Mouse (Mus musculus) hindbrain, embryonic 16.5 days (tissue): ENCODE results near the gene Akap7. TPM values are rescaled to one million over a fixed set of nuclear protein-coding genes. Genes with fewer than 3 reads are reported as not detected.
A peak's percentile ranks its signal among the peaks of the same experiment; 100 is the strongest.

Source experiments
- ATAC-seq: fragments of 200-750 bp; cut with Nextera tagmentation; 2 replicates; pipeline ENCODE4 v1.8.0; 2017; ENCODE audit warnings: moderate TSS enrichment, moderate library complexity
- H3K27ac ChIP-seq: fragments of 300-500 bp; sonication (generic); 2 replicates; pipeline ENCODE4 v1.5.1; 2014; ENCODE audit warnings: low read depth, mild to moderate bottlenecking, control low read depth, low read length, moderate library complexity
- H3K27me3 ChIP-seq: fragments of 300-500 bp; sonication (generic); replicated peaks from 2 replicates; pipeline ENCODE4 v1.6.1; 2014; ENCODE audit warnings: low read length; ENCODE audit not compliant: control insufficient read depth, insufficient read depth
- H3K36me3 ChIP-seq: fragments of 300-500 bp; sonication (generic); 2 replicates; pipeline ENCODE4 v1.6.1; 2014; ENCODE audit warnings: mild to moderate bottlenecking, low read length, moderate library complexity, mixed read lengths; ENCODE audit not compliant: control insufficient read depth, insufficient read depth
- H3K4me1 ChIP-seq: fragments of 300-500 bp; sonication (generic); 2 replicates; pipeline ENCODE4 v1.6.1; 2014; ENCODE audit warnings: low read depth, low read length; ENCODE audit not compliant: control insufficient read depth, insufficient read depth
- H3K4me2 ChIP-seq: fragments of 300-500 bp; sonication (generic); 2 replicates; pipeline ENCODE4 v1.6.1; 2014; ENCODE audit warnings: mild to moderate bottlenecking, low read length, control low read depth, moderate library complexity
- H3K4me3 ChIP-seq: fragments of 300-500 bp; sonication (generic); 2 replicates; pipeline ENCODE4 v1.5.1; 2014; ENCODE audit warnings: mild to moderate bottlenecking, low read length, control low read depth, moderate library complexity
- H3K9ac ChIP-seq: fragments of 300-500 bp; sonication (generic); 2 replicates; pipeline ENCODE4 v1.6.1; 2014; ENCODE audit warnings: low read depth, mild to moderate bottlenecking, control low read depth, low read length, moderate library complexity
- H3K9me3 ChIP-seq: fragments of 300-500 bp; sonication (generic); 2 replicates; pipeline ENCODE4 v1.6.1; 2014; ENCODE audit warnings: mild to moderate bottlenecking, low read length, moderate library complexity; ENCODE audit not compliant: control insufficient read depth
- WGBS: fragments of 180-500 bp; shearing (Covaris S2); extraction: QIAGEN DNeasy Blood & Tissue Kit; methylation state at CpG from one replicate; pipeline ENCODE4 v1.1.7; 2014; 5-methylcytosine and 5-hydroxymethylcytosine counted together
- polyA plus RNA-seq: library from polyadenylated mRNA; unstranded; fragments of >200 nt; fragmentation: Nextera tagmentation; extraction: Ambion mirVana; gene quantifications from 2 replicates; pipeline ENCODE4 v1.2.1, GENCODE M21; 2015

Gene Akap7
- polyA plus RNA-seq, 1 experiment from 2014 or later, result 78.8 TPM

DNA sequence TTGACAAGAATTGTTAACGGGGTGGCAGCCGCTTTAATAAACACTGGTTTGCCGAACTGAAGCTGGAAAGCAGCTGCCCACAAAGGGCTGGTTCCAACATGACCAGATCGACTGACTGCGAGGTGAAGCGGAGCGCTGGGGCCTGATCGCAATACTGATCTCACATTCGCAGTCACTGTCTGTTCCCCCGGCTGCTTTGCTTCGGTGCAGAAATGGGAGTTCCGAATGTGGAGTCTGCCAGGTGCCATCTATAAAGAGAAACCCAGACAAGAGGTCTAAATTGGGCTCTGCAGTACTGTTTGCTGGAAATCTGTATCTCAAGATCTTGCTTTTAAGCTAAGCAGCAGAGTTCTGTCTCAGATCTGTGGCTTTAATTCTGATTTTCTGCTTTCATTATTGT, 161.8 kb downstream of the Akap7 start:
- ATAC-seq, result peak; percentile 43
- 0 out of 2 replicates have a peak overlapping the region, but pooled peaks have one; percentile 2 for H3K4me3 ChIP-seq
- H3K4me1 ChIP-seq, result no peaks in the 10 kb centered on the region
- H3K4me2 ChIP-seq, result peak overlapping the region; percentile 16
- 63% methylated on average over 12 of the region's 12 CpGs for WGBS
- no peak overlapping the region for H3K9ac ChIP-seq
- no peaks in the 10 kb centered on the region for H3K9me3 ChIP-seq
- no peak overlapping the region for H3K27ac ChIP-seq
- H3K36me3 ChIP-seq, result no peaks in the 10 kb centered on the region
- no peaks in the 10 kb centered on the region for H3K27me3 ChIP-seq

- 57% methylated on average over 18 of the region's 18 CpGs for WGBS
- peak overlapping the region; percentile 16 for H3K4me2 ChIP-seq
- peak; percentile 79 for ATAC-seq
- H3K9ac ChIP-seq, result no peak overlapping the region
- H3K4me1 ChIP-seq, result no peaks in the 10 kb centered on the region
- H3K4me3 ChIP-seq, result no peak overlapping the region
- H3K36me3 ChIP-seq, result no peaks in the 10 kb centered on the region
- H3K27ac ChIP-seq, result 0 out of 2 replicates have a peak overlapping the region, but pooled peaks have one; percentile 0
- no peaks in the 10 kb centered on the region for H3K27me3 ChIP-seq
- H3K9me3 ChIP-seq, result no peaks in the 10 kb centered on the region
Measured at GRCm38 (mm10) chr10:25144787-25145761, 162.6 kb downstream of the Akap7 start.

GRCm38 (mm10) chr10:25141781-25142180, 165.9 kb downstream of the Akap7 start:
- no peaks in the 10 kb centered on the region for H3K36me3 ChIP-seq
- H3K4me1 ChIP-seq, result no peaks in the 10 kb centered on the region
- H3K4me2 ChIP-seq, result no peak overlapping the region
- H3K4me3 ChIP-seq, result no peak overlapping the region
- ATAC-seq, result no peak
- no peak overlapping the region for H3K27ac ChIP-seq
- no peaks in the 10 kb centered on the region for H3K27me3 ChIP-seq
- no peak overlapping the region for H3K9ac ChIP-seq
- 82% methylated on average over 1 of the region's 1 CpGs for WGBS
- H3K9me3 ChIP-seq, result peaks cover 3% of the 10 kb centered on the region; the same call in 1 of the 2 replicates

- Histone ChIP-seq H3K9me3 (peaks cover 3% of the 10 kb centered on the region; the same call in 1 of the 2 replicates), H3K9ac (no peak overlapping the region), H3K4me2 (peak overlapping the region; percentile 12; the same call in 1 of the 2 replicates), H3K4me1 (no peaks in the 10 kb centered on the region), H3K27ac (no peak overlapping the region), H3K4me3 (no peak overlapping the region), H3K36me3 (no peaks in the 10 kb centered on the region), H3K27me3 (no peaks in the 10 kb centered on the region)
- peak; percentile 93 for ATAC-seq
- 16% methylated on average over 13 of the region's 14 CpGs for WGBS
Measured at GRCm38 (mm10) chr10:25140155-25140755, 167.4 kb downstream of the Akap7 start.

- 92% methylated on average over 1 of the region's 1 CpGs for WGBS
- ATAC-seq, result no peak
- H3K27me3 ChIP-seq, result no peaks in the 10 kb centered on the region
Measured at GRCm38 (mm10) chr10:25133581-25133980, 174.1 kb downstream of the Akap7 start.

DNA sequence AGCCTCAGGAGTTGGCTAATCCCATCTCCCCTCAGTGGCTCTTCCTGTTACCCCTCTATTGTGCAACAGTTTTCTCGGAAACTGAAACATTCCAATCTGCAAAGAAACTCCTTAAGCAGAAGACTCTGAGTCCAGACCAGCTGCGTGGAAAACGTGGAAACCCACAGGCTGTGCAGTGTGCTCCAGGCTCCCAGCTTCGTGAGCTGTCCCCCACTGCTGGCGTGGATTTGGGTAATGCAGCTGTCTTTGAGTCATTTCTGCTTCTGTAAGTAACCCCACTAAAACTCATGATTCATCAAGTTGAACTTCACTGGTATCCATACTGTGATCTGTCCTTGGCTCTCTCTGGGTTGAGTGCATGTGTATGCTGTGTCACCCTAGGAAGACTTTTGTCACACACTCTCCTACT, 179.2 kb downstream of the Akap7 start:
- no peak for ATAC-seq
- H3K9ac ChIP-seq, result no peak overlapping the region
- WGBS, result 81% methylated on average over 5 of the region's 5 CpGs

More at GRCm38 (mm10) chr10:25133581-25133980, 174.1 kb downstream of the Akap7 start:
- Histone ChIP-seq H3K9me3 (no peaks in the 10 kb centered on the region), H3K36me3 (no peaks in the 10 kb centered on the region), H3K9ac (no peak overlapping the region), H3K4me1 (no peaks in the 10 kb centered on the region), H3K4me2 (no peak overlapping the region), H3K27ac (no peak overlapping the region), H3K4me3 (no peak overlapping the region)

DNA sequence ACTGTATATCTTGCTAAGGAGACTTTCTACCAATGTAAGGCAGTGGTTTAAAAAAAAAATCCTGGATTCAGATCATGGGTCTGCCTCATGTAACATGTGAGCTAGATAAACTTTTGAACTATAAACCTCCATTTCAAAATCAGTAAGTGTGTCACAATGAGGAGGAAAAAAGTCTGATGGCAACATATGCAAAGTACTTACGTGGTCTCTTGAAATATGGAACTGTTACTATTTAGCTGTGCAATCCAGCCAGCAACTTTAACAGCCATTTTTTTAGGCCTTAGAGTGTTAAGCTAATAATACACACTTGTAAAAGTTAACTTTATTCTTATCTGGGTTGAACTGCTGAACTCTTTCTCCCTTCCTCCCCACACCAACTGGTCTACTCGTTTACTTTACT, 181.6 kb downstream of the Akap7 start:
- H3K9ac ChIP-seq, result no peak overlapping the region
- H3K4me3 ChIP-seq, result no peak overlapping the region
- no peak overlapping the region for H3K4me2 ChIP-seq
- no peak for ATAC-seq
- H3K27ac ChIP-seq, result no peak overlapping the region
- 88% methylated on average over 2 of the region's 2 CpGs for WGBS
- no peaks in the 10 kb centered on the region for H3K9me3 ChIP-seq
- no peaks in the 10 kb centered on the region for H3K4me1 ChIP-seq
- no peaks in the 10 kb centered on the region for H3K36me3 ChIP-seq
- no peaks in the 10 kb centered on the region for H3K27me3 ChIP-seq

More for the DNA sequence above, 179.2 kb downstream of the Akap7 start:
- Histone ChIP-seq H3K4me1 (no peaks in the 10 kb centered on the region), H3K4me2 (no peak overlapping the region), H3K27ac (no peak overlapping the region), H3K36me3 (no peaks in the 10 kb centered on the region), H3K27me3 (no peaks in the 10 kb centered on the region), H3K4me3 (no peak overlapping the region), H3K9me3 (no peaks in the 10 kb centered on the region)

DNA sequence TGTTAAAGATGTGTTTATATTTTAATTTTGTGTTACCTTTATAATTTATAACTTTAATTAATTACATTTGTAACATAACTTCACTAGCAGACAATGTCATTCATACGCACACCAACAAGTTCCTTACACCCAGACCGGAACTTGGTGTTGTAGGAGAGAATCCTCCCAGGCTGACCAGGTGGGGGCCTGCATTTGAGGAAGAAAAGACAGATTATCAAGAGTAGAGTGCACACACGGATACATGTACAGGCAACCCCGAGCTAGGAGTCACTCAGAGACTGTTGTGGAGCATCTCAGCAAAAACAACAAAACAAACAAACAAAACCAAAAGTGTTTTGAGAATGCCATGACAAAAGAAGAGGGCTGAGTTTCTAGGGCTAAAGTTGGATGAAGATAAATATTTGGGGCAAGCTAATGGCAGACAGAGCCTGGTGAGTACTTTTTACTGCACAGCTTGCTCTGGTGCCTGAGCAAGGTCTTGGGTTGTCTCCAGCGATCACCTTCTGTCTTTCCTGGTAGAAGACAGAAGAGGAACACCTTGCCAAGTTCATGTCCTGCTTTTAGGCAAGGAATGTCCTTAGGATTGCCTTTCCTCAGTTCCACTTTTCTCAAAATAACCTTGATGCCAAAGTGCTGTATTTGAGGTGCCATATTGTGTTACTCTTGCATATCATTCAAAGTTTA, 186.7 kb downstream of the Akap7 start:
- H3K4me1 ChIP-seq, result no peaks in the 10 kb centered on the region
- no peaks in the 10 kb centered on the region for H3K27me3 ChIP-seq
- no peak overlapping the region for H3K4me3 ChIP-seq
- H3K36me3 ChIP-seq, result no peaks in the 10 kb centered on the region
- 92% methylated on average over 5 of the region's 5 CpGs for WGBS
- no peaks in the 10 kb centered on the region for H3K9me3 ChIP-seq
- H3K9ac ChIP-seq, result no peak overlapping the region
- H3K4me2 ChIP-seq, result no peak overlapping the region
- ATAC-seq, result no peak
- no peak overlapping the region for H3K27ac ChIP-seq
